Mouse (Mus musculus): ENCODE data around the gene Olfr1184.
"Not testable (repeated sequence)": the region's sequence is repeated elsewhere in the genome, so short reads cannot be mapped to it uniquely, and the experiment has no call there.

The Olfr1184 gene

DNA sequence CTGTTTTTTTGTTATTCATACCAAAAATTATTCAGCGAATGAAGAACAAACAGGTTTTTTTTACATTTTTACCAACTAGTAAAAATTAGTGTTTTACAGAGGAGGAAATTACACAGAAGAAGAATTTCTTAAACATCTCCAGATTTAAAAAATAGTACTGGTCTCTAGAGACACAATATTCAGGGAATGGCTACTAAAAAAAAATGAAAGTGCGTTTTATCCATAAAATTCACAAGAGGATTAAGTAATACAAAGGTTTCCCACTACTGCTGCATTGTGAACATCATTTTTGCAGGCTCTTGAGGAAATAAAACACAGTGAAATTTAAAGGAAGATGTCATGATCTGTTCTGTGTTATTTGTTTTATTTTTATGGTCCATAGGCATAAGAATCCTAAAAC is at the start of gene Olfr1184:
Gene Olfr1184, plus strand, starts transcription at position 301 of the 400 bp plus-strand sequence.
- no peak for DNase-seq (ENCODE audit: low spot score)

DNA sequence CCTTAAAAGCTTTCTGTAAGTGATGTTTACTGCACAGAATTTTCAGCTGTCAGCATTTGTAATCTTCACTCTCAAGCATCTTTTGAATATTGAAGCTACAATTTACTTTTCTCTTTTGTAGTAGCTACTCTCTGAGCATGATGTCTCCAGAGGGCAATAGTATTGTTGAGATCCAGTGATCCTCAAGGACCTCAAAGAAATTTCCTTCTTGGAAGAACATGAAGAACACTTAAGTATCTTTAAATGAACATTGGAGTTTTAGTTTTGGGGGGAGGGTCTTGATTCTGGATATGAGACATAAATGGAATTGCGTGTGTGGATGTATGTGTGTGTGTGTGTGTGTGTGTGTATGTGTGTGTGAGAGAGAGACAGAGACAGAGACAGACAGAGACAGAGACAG is 34.4 kb upstream of the Olfr1184 start, which contains the start of gene Gm13757:
Gene Gm13757, minus strand, starts transcription at position 101 of the 400 bp plus-strand sequence.
- no peak for DNase-seq (ENCODE audit: low spot score)

DNA sequence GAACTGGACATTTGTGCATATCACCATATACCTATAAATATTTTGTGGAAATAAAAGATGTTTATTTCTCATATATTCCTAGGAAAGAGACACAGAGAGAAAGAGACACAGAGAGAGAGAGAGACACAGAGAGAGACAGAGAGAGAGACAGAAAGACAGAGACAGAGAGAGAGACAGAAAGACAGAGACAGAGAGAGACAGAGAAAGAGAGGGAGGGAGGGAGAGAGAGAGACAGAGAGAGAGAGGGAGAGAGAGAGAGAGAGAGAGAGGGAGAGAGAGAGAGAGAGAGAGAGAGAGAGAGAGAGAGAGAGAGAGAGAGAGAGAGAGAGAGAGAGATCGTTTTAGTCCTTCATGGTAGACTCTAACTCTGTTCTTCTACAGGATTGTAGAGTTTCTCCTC is 28.8 kb upstream of the Olfr1184 start, which contains the start of gene Olfr1183:
Gene Olfr1183, plus strand, starts transcription at position 301 of the 400 bp plus-strand sequence.
- DNase-seq (ENCODE audit: low spot score): not testable (repeated sequence)

DNA sequence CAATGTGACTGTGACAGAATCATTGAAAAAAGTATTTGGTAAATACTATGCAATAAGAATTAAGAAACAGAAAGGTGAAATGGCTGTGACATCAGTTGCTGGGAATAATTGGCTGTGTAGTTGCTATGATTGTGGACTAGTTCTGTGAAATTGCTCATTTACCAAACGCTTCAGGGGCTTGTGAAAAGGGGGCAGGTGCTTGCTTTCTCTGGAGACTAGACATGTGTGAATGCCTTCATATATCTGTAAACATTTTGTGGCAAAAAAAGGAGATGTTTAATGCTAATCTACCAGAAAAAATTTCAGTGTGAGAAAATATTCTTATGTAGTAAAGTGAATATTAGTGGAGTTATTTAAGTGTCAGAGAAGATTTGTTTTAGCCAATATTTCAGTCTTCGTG is 9.6 kb downstream of the Olfr1184 start, which contains the start of gene Olfr1185-ps1:
Gene Olfr1185-ps1, plus strand, starts transcription at position 301 of the 400 bp plus-strand sequence.
- DNase-seq (ENCODE audit: low spot score): no peak

DNA sequence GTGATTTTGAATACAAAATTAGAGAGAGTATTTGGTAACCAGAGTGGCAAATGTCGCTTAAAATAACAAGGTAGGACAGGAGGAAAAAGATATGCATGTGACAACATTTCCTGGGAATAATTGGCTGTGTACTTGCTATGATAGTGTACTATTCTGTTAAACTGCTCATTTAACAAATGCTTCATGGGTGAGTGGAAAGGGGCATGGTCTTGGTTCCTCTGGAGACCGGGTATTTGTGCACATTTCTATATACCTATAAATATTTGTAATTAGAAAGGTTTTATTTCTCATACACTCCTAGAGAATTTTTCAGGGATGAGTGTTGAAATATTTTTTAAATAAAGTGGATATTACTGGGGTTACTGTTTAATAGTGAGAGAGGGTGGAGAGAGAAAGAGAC is 34.9 kb downstream of the Olfr1184 start, which contains the start of gene Olfr1186:
Gene Olfr1186, plus strand, starts transcription at position 301 of the 400 bp plus-strand sequence.
- DNase-seq (ENCODE audit: low spot score): no peak

DNA sequence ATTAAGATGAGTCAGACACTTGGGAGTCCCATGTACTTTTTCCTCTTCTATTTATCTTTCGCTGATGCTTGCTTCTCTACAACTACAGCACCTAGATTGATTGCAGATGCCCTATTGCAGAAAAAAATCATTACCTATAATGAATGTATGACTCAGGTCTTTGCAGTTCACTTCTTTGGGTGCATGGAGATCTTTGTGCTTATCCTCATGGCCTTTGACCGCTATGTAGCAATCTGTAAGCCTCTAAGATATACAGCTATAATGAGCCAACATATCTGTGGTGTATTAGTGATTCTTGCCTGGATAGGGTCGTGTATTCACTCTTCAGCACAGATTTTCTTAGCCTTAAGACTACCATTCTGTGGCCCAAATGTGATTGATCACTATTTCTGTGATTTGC is 42.3 kb downstream of the Olfr1184 start:
- no peak for DNase-seq (ENCODE audit: low spot score)
